Mouse (Mus musculus): Measurements from ENCODE around the gene D6Ertd527e. TPM values are rescaled to one million over a fixed set of nuclear protein-coding genes. Genes with fewer than 3 reads are reported as not detected.

D6Ertd527e gene
- polyA plus RNA-seq, 1 experiment from 2014 or later: 0.17 TPM

GRCm38 (mm10) chr6:87101281-87101954 lies 3.1 kb upstream of the D6Ertd527e start:
- DNase-seq (ENCODE audit: low spot score) (peak; percentile 87), ATAC-seq (ENCODE audit: insufficient read depth, low FRiP score, low TSS enrichment) (peak; percentile 53; the same call in 1 of the 2 replicates)
- Histone ChIP-seq H3K27ac (ENCODE audit: low read depth, low read length) (no peak overlapping the region), H3K4me1 (ENCODE audit: control insufficient read depth, insufficient read depth, low read length) (no peaks in the 10 kb centered on the region), H3K36me3 (ENCODE audit: control insufficient read depth, insufficient read depth, low read length) (no peaks in the 10 kb centered on the region), H3K27me3 (ENCODE audit: control insufficient read depth, insufficient read depth, low read length) (no peaks in the 10 kb centered on the region), H3K4me3 (ENCODE audit: low read depth, low read length) (no peak overlapping the region), H3K4me2 (ENCODE audit: low read depth) (peak overlapping the region; percentile 30), H3K9me3 (ENCODE audit: control insufficient read depth, low read length) (no peaks in the 10 kb centered on the region), H3K9ac (ENCODE audit: low read length) (peak overlapping the region; percentile 20; the same call in 1 of the 2 replicates)
- WGBS: 13% methylated on average over 12 of the region's 12 CpGs

GRCm38 (mm10) chr6:87101955-87102353 lies 2.6 kb upstream of the D6Ertd527e start:
- Histone ChIP-seq H3K9me3 (ENCODE audit: control insufficient read depth, low read length) (no peaks in the 10 kb centered on the region), H3K27me3 (ENCODE audit: control insufficient read depth, insufficient read depth, low read length) (no peaks in the 10 kb centered on the region), H3K27ac (ENCODE audit: low read depth, low read length) (no peak overlapping the region), H3K4me1 (ENCODE audit: control insufficient read depth, insufficient read depth, low read length) (no peaks in the 10 kb centered on the region), H3K9ac (ENCODE audit: low read length) (no peak overlapping the region), H3K4me2 (ENCODE audit: low read depth) (no peak overlapping the region), H3K4me3 (ENCODE audit: low read depth, low read length) (no peak overlapping the region), H3K36me3 (ENCODE audit: control insufficient read depth, insufficient read depth, low read length) (no peaks in the 10 kb centered on the region)
- no peak for ATAC-seq (ENCODE audit: insufficient read depth, low FRiP score, low TSS enrichment)
- 36% methylated on average over 4 of the region's 4 CpGs for WGBS
- no peak for DNase-seq (ENCODE audit: low spot score)

GRCm38 (mm10) chr6:87102421-87102911 lies 2.1 kb upstream of the D6Ertd527e start:
- H3K4me1 ChIP-seq (ENCODE audit: control insufficient read depth, insufficient read depth, low read length): no peaks in the 10 kb centered on the region
- no peak overlapping the region for H3K4me3 ChIP-seq (ENCODE audit: low read depth, low read length)
- no peak overlapping the region for H3K9ac ChIP-seq (ENCODE audit: low read length)
- H3K36me3 ChIP-seq (ENCODE audit: control insufficient read depth, insufficient read depth, low read length): no peaks in the 10 kb centered on the region
- DNase-seq (ENCODE audit: low spot score) (no peak), ATAC-seq (ENCODE audit: insufficient read depth, low FRiP score, low TSS enrichment) (no peak)
- 38% methylated on average over 7 of the region's 7 CpGs for WGBS
- H3K9me3 ChIP-seq (ENCODE audit: control insufficient read depth, low read length): no peaks in the 10 kb centered on the region
- H3K4me2 ChIP-seq (ENCODE audit: low read depth): no peak overlapping the region
- no peak overlapping the region for H3K27ac ChIP-seq (ENCODE audit: low read depth, low read length)
- no peaks in the 10 kb centered on the region for H3K27me3 ChIP-seq (ENCODE audit: control insufficient read depth, insufficient read depth, low read length)

GRCm38 (mm10) chr6:87103314-87103713 lies 1.2 kb upstream of the D6Ertd527e start:
- Histone ChIP-seq H3K4me1 (ENCODE audit: control insufficient read depth, insufficient read depth, low read length) (no peaks in the 10 kb centered on the region), H3K4me3 (ENCODE audit: low read depth, low read length) (no peak overlapping the region), H3K36me3 (ENCODE audit: control insufficient read depth, insufficient read depth, low read length) (no peaks in the 10 kb centered on the region), H3K27ac (ENCODE audit: low read depth, low read length) (no peak overlapping the region), H3K27me3 (ENCODE audit: control insufficient read depth, insufficient read depth, low read length) (no peaks in the 10 kb centered on the region), H3K4me2 (ENCODE audit: low read depth) (no peak overlapping the region), H3K9ac (ENCODE audit: low read length) (no peak overlapping the region), H3K9me3 (ENCODE audit: control insufficient read depth, low read length) (no peaks in the 10 kb centered on the region)
- WGBS: 74% methylated on average over 1 of the region's 1 CpGs
- no peak for DNase-seq (ENCODE audit: low spot score)
- ATAC-seq (ENCODE audit: insufficient read depth, low FRiP score, low TSS enrichment): no peak

DNA sequence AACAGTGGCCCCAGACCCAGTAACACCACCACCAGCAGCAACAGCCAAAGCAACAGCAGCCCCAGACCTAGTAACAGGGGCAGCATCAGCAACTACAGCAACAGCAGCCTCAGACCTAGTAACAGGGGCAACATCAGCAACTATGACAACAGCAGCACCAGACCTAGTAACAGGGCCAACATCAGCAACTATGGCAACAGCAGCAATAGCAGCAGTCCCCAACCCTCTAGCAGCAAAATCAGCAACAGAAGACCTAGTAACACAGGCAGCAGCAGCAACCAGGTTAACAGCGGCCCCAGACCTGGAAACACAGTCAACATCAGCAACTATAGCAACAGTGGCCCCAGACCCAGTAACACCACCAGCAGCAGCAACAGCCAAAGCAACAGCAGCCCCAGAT lies 6.9 kb downstream of the D6Ertd527e start:
- ATAC-seq (ENCODE audit: insufficient read depth, low FRiP score, low TSS enrichment) (no peak), DNase-seq (ENCODE audit: low spot score) (no peak)
- Histone ChIP-seq H3K36me3 (ENCODE audit: control insufficient read depth, insufficient read depth, low read length) (no peaks in the 10 kb centered on the region), H3K9me3 (ENCODE audit: control insufficient read depth, low read length) (no peaks in the 10 kb centered on the region), H3K27me3 (ENCODE audit: control insufficient read depth, insufficient read depth, low read length) (no peaks in the 10 kb centered on the region), H3K4me1 (ENCODE audit: control insufficient read depth, insufficient read depth, low read length) (no peaks in the 10 kb centered on the region), H3K27ac (ENCODE audit: low read depth, low read length) (no peak overlapping the region), H3K4me2 (ENCODE audit: low read depth) (no peak overlapping the region), H3K9ac (ENCODE audit: low read length) (no peak overlapping the region), H3K4me3 (ENCODE audit: low read depth, low read length) (no peak overlapping the region)
- WGBS: 95% methylated on average over 1 of the region's 1 CpGs

GRCm38 (mm10) chr6:87112125-87112524 lies 7.6 kb downstream of the D6Ertd527e start:
- H3K4me1 ChIP-seq (ENCODE audit: control insufficient read depth, insufficient read depth, low read length): no peaks in the 10 kb centered on the region
- WGBS: 87% methylated on average over 6 of the region's 6 CpGs
- H3K9ac ChIP-seq (ENCODE audit: low read length): no peak overlapping the region
- H3K4me3 ChIP-seq (ENCODE audit: low read depth, low read length): no peak overlapping the region
- no peaks in the 10 kb centered on the region for H3K27me3 ChIP-seq (ENCODE audit: control insufficient read depth, insufficient read depth, low read length)
- no peak overlapping the region for H3K4me2 ChIP-seq (ENCODE audit: low read depth)
- H3K36me3 ChIP-seq (ENCODE audit: control insufficient read depth, insufficient read depth, low read length): no peaks in the 10 kb centered on the region
- H3K27ac ChIP-seq (ENCODE audit: low read depth, low read length): no peak overlapping the region
- H3K9me3 ChIP-seq (ENCODE audit: control insufficient read depth, low read length): no peaks in the 10 kb centered on the region
- ATAC-seq (ENCODE audit: insufficient read depth, low FRiP score, low TSS enrichment) (no peak), DNase-seq (ENCODE audit: low spot score) (no peak)

DNA sequence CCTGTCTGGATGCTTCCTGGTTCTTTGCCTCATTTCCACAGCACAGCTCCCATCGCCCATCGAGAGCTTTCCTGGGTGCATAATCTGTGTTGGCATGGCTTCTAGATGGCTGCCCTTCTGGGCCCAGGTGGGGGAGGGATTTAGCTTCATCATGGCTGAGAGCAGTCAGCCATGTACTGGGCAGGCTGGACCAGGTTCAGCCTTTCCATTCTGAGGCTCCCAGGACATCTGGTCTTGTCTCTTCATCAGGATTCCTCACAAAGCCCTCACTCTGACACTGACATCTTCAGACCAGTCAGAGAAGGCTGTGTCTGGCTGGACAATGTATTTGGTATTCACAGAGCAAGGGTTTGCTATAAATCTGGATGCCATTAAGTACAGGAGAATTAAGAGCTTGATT lies 11.4 kb downstream of the D6Ertd527e start:
- Histone ChIP-seq H3K9me3 (ENCODE audit: control insufficient read depth, low read length) (no peaks in the 10 kb centered on the region), H3K27me3 (ENCODE audit: control insufficient read depth, insufficient read depth, low read length) (no peaks in the 10 kb centered on the region), H3K36me3 (ENCODE audit: control insufficient read depth, insufficient read depth, low read length) (no peaks in the 10 kb centered on the region), H3K27ac (ENCODE audit: low read depth, low read length) (no peak overlapping the region), H3K4me1 (ENCODE audit: control insufficient read depth, insufficient read depth, low read length) (no peaks in the 10 kb centered on the region), H3K4me2 (ENCODE audit: low read depth) (no peak overlapping the region), H3K9ac (ENCODE audit: low read length) (no peak overlapping the region), H3K4me3 (ENCODE audit: low read depth, low read length) (no peak overlapping the region)
- ATAC-seq (ENCODE audit: insufficient read depth, low FRiP score, low TSS enrichment) (no peak), DNase-seq (ENCODE audit: low spot score) (no peak)
- WGBS: 91% methylated on average over 2 of the region's 2 CpGs

DNA sequence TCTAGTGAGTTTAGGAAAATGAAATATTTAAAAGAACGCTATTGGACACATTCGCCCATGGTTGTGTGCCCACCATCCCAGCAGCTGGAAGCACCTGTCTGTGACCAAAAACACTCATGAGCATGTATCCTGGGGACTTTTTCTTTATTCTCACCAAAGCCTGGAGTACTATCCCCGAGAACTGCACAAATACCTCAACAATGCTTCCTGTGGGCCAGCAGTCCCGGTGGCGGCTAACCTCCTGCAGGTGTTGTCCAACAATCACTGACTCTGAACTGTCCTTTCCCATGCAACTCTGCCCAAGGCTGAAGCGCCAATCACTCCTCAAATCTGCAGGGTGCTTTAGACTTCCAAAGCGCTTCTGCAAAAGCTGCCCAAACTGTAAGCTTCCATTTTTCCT lies 12.1 kb downstream of the D6Ertd527e start:
- Histone ChIP-seq H3K4me3 (ENCODE audit: low read depth, low read length) (no peak overlapping the region), H3K27ac (ENCODE audit: low read depth, low read length) (no peak overlapping the region), H3K9me3 (ENCODE audit: control insufficient read depth, low read length) (no peaks in the 10 kb centered on the region), H3K4me1 (ENCODE audit: control insufficient read depth, insufficient read depth, low read length) (no peaks in the 10 kb centered on the region), H3K4me2 (ENCODE audit: low read depth) (no peak overlapping the region), H3K36me3 (ENCODE audit: control insufficient read depth, insufficient read depth, low read length) (no peaks in the 10 kb centered on the region), H3K27me3 (ENCODE audit: control insufficient read depth, insufficient read depth, low read length) (no peaks in the 10 kb centered on the region), H3K9ac (ENCODE audit: low read length) (no peak overlapping the region)
- DNase-seq (ENCODE audit: low spot score) (no peak), ATAC-seq (ENCODE audit: insufficient read depth, low FRiP score, low TSS enrichment) (no peak)
- 87% methylated on average over 7 of the region's 7 CpGs for WGBS

DNA sequence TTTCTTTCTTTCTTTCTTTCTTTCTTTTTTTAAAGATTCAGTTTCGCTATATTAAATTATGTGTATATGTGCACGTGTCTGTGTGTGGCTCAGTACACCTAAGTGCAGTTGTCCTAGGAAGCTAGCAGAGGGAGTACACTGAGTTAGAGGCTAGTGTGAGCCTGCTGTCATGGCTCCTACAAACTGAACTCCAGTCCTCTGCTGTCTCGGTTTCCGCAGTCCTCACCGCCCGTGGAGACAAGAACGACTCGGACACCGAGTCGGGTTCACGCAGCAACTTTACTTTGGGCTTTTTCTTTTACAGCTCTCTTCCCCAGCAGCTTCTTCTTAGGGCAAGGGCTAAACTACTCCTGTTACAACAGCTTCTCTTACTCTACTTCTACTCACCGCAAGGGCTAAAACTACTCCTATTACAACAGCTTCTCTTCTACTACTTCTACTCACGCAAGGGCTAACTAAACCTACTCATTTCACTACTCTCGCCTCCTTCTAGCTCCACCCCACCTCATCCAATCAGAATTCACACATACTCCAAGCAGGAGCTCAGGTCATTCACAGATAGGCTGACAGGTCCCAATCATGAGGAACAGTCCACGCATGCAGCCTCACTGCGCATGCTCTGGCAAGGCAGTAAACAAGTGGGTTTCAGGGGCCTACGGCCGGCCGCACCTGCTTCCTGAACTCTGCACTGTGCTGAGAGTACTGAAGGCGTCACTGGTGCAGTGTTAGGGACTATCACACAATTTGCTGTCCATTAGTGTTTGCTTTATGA lies 14.7 kb downstream of the D6Ertd527e start:
- Histone ChIP-seq H3K9ac (ENCODE audit: low read length) (no peak overlapping the region), H3K27me3 (ENCODE audit: control insufficient read depth, insufficient read depth, low read length) (no peaks in the 10 kb centered on the region), H3K4me1 (ENCODE audit: control insufficient read depth, insufficient read depth, low read length) (no peaks in the 10 kb centered on the region), H3K4me3 (ENCODE audit: low read depth, low read length) (no peak overlapping the region), H3K9me3 (ENCODE audit: control insufficient read depth, low read length) (no peaks in the 10 kb centered on the region), H3K36me3 (ENCODE audit: control insufficient read depth, insufficient read depth, low read length) (no peaks in the 10 kb centered on the region), H3K27ac (ENCODE audit: low read depth, low read length) (no peak overlapping the region), H3K4me2 (ENCODE audit: low read depth) (no peak overlapping the region)
- no peak for ATAC-seq (ENCODE audit: insufficient read depth, low FRiP score, low TSS enrichment)
- WGBS: 86% methylated on average over 20 of the region's 20 CpGs
- DNase-seq (ENCODE audit: low spot score): no peak
